Mouse (Mus musculus) kidney, embryonic 16.5 days (tissue): ENCODE measurements at regions not wholly inside any gene's neighbourhood (a gene's known extent, or its start where the extent isn't known, plus 50 kb on each side); places are given as distances from the start of the nearest gene placed in this dataset.

Experiments
- ATAC-seq: fragments of 200-750 bp; cut with Nextera tagmentation; 2 replicates; pipeline ENCODE4 v1.8.0; 2017; ENCODE audit warnings: moderate TSS enrichment; ENCODE audit not compliant: low FRiP score, low TSS enrichment
- H3K27ac ChIP-seq: fragments of 300-500 bp; sonication (generic); 2 replicates; pipeline ENCODE4 v1.5.1; 2014; ENCODE audit warnings: low read length
- H3K27me3 ChIP-seq: fragments of 300-500 bp; sonication (generic); 2 replicates; pipeline ENCODE4 v1.6.1; 2014; ENCODE audit warnings: low read length, control low read depth, mixed read lengths; ENCODE audit not compliant: insufficient read depth
- H3K36me3 ChIP-seq: fragments of 300-500 bp; sonication (generic); 2 replicates; pipeline ENCODE4 v1.6.1; 2014; ENCODE audit warnings: low read length, control low read depth, mixed read lengths; ENCODE audit not compliant: insufficient read depth
- H3K4me1 ChIP-seq: fragments of 300-500 bp; sonication (generic); 2 replicates; pipeline ENCODE4 v1.6.1; 2014; ENCODE audit warnings: low read length, control low read depth, mixed read lengths; ENCODE audit not compliant: insufficient read depth
- H3K4me2 ChIP-seq: fragments of 300-500 bp; sonication (generic); replicated peaks from 2 replicates; pipeline ENCODE4 v1.6.1; 2014; ENCODE audit warnings: low read depth, low read length
- H3K4me3 ChIP-seq: fragments of 300-500 bp; sonication (generic); 2 replicates; pipeline ENCODE4 v1.5.1; 2014; ENCODE audit warnings: mild to moderate bottlenecking, low read length
- H3K9ac ChIP-seq: fragments of 300-500 bp; sonication (generic); replicated peaks from 2 replicates; pipeline ENCODE4 v1.6.1; 2014; ENCODE audit warnings: low read length
- H3K9me3 ChIP-seq: fragments of 300-500 bp; sonication (generic); 2 replicates; pipeline ENCODE4 v1.6.1; 2016; ENCODE audit warnings: low read length, control low read depth
- WGBS: fragments of 180-500 bp; shearing (Covaris S2); extraction: QIAGEN DNeasy Blood & Tissue Kit; methylation state at CpG from one replicate; pipeline ENCODE4 v1.1.7; 2014; 5-methylcytosine and 5-hydroxymethylcytosine counted together

- Histone ChIP-seq H3K9me3 (peaks cover 5% of the 10 kb centered on the region), H3K9ac (no peak overlapping the region), H3K4me1 (no peaks in the 10 kb centered on the region), H3K4me3 (no peak overlapping the region), H3K27me3 (no peaks in the 10 kb centered on the region), H3K36me3 (no peaks in the 10 kb centered on the region), H3K27ac (no peak overlapping the region), H3K4me2 (no peak overlapping the region)
- ATAC-seq, result no peak; the same call in 1 of the 2 replicates
- WGBS, result 37% methylated on average over 10 of the region's 10 CpGs
Measured at GRCm38 (mm10) chr15:26953818-26954385, 58.5 kb upstream of the Fbxl7 start.

- WGBS, result 96% methylated on average over 2 of the region's 2 CpGs
- Histone ChIP-seq H3K27ac (no peak overlapping the region), H3K9me3 (no peaks in the 10 kb centered on the region), H3K36me3 (no peaks in the 10 kb centered on the region), H3K27me3 (no peaks in the 10 kb centered on the region), H3K4me3 (no peak overlapping the region), H3K4me1 (no peaks in the 10 kb centered on the region), H3K4me2 (no peak overlapping the region), H3K9ac (no peak overlapping the region)
- no peak for ATAC-seq
Measured at GRCm38 (mm10) chr15:26958980-26959379, 63.6 kb upstream of the Fbxl7 start.

GRCm38 (mm10) chr15:26968392-26969025, 73.1 kb upstream of the Fbxl7 start:
- no peak overlapping the region for H3K9ac ChIP-seq
- ATAC-seq, result no peak
- H3K4me1 ChIP-seq, result no peaks in the 10 kb centered on the region
- no peak overlapping the region for H3K4me3 ChIP-seq
- no peaks in the 10 kb centered on the region for H3K36me3 ChIP-seq
- 83% methylated on average over 5 of the region's 5 CpGs for WGBS
- H3K27me3 ChIP-seq, result no peaks in the 10 kb centered on the region
- H3K27ac ChIP-seq, result no peak overlapping the region
- no peaks in the 10 kb centered on the region for H3K9me3 ChIP-seq
- no peak overlapping the region for H3K4me2 ChIP-seq

GRCm38 (mm10) chr15:26970770-26971169, 75.4 kb upstream of the Fbxl7 start:
- H3K9me3 ChIP-seq, result no peaks in the 10 kb centered on the region
- no peak overlapping the region for H3K27ac ChIP-seq
- H3K27me3 ChIP-seq, result no peaks in the 10 kb centered on the region

GRCm38 (mm10) chr15:26993054-26993453, 97.7 kb upstream of the Fbxl7 start:
- Histone ChIP-seq H3K36me3 (no peaks in the 10 kb centered on the region), H3K27ac (no peak overlapping the region), H3K4me2 (no peak overlapping the region), H3K9me3 (no peaks in the 10 kb centered on the region), H3K4me3 (no peak overlapping the region), H3K27me3 (no peaks in the 10 kb centered on the region), H3K4me1 (no peaks in the 10 kb centered on the region), H3K9ac (no peak overlapping the region)
- 77% methylated on average over 1 of the region's 1 CpGs for WGBS
- ATAC-seq, result no peak

More at GRCm38 (mm10) chr15:26970770-26971169, 75.4 kb upstream of the Fbxl7 start:
- no peaks in the 10 kb centered on the region for H3K4me1 ChIP-seq
- WGBS, result 96% methylated on average over 1 of the region's 1 CpGs
- H3K4me2 ChIP-seq, result no peak overlapping the region
- H3K36me3 ChIP-seq, result no peaks in the 10 kb centered on the region
- H3K4me3 ChIP-seq, result no peak overlapping the region
- no peak for ATAC-seq
- no peak overlapping the region for H3K9ac ChIP-seq

- Histone ChIP-seq H3K27me3 (no peaks in the 10 kb centered on the region), H3K36me3 (no peaks in the 10 kb centered on the region), H3K4me2 (no peak overlapping the region), H3K9me3 (no peaks in the 10 kb centered on the region), H3K27ac (no peak overlapping the region), H3K9ac (no peak overlapping the region), H3K4me3 (no peak overlapping the region), H3K4me1 (no peaks in the 10 kb centered on the region)
- WGBS, result 59% methylated on average over 4 of the region's 4 CpGs
- no peak for ATAC-seq
Measured at GRCm38 (mm10) chr15:27009069-27009468, 113.7 kb upstream of the Fbxl7 start.

GRCm38 (mm10) chr15:27013906-27014658, 118.7 kb upstream of the Fbxl7 start:
- 33% methylated on average over 4 of the region's 4 CpGs for WGBS
- H3K9me3 ChIP-seq, result no peaks in the 10 kb centered on the region
- H3K4me1 ChIP-seq, result no peaks in the 10 kb centered on the region
- H3K4me3 ChIP-seq, result no peak overlapping the region
- no peaks in the 10 kb centered on the region for H3K27me3 ChIP-seq
- no peak for ATAC-seq
- no peak overlapping the region for H3K4me2 ChIP-seq
- H3K27ac ChIP-seq, result no peak overlapping the region
- no peaks in the 10 kb centered on the region for H3K36me3 ChIP-seq
- no peak overlapping the region for H3K9ac ChIP-seq

GRCm38 (mm10) chr15:27014659-27014974, 119.2 kb upstream of the Fbxl7 start:
- Histone ChIP-seq H3K36me3 (no peaks in the 10 kb centered on the region), H3K9ac (no peak overlapping the region), H3K9me3 (no peaks in the 10 kb centered on the region), H3K27me3 (no peaks in the 10 kb centered on the region), H3K4me2 (no peak overlapping the region), H3K27ac (no peak overlapping the region), H3K4me3 (no peak overlapping the region), H3K4me1 (no peaks in the 10 kb centered on the region)
- ATAC-seq, result no peak
- 14% methylated on average over 1 of the region's 1 CpGs for WGBS

- H3K9me3 ChIP-seq, result no peaks in the 10 kb centered on the region
- H3K27ac ChIP-seq, result no peak overlapping the region
- ATAC-seq, result no peak
- H3K4me1 ChIP-seq, result no peaks in the 10 kb centered on the region
- no peaks in the 10 kb centered on the region for H3K36me3 ChIP-seq
- no peak overlapping the region for H3K9ac ChIP-seq
- no peaks in the 10 kb centered on the region for H3K27me3 ChIP-seq
- H3K4me2 ChIP-seq, result no peak overlapping the region
- 73% methylated on average over 5 of the region's 5 CpGs for WGBS
- H3K4me3 ChIP-seq, result no peak overlapping the region
Measured at GRCm38 (mm10) chr15:27020471-27020870, 125.1 kb upstream of the Fbxl7 start.

GRCm38 (mm10) chr15:27033261-27033660, 137.9 kb upstream of the Fbxl7 start:
- H3K36me3 ChIP-seq, result no peaks in the 10 kb centered on the region
- H3K9me3 ChIP-seq, result no peaks in the 10 kb centered on the region
- no peak for ATAC-seq
- no peak overlapping the region for H3K4me3 ChIP-seq
- H3K27me3 ChIP-seq, result no peaks in the 10 kb centered on the region
- no peak overlapping the region for H3K27ac ChIP-seq
- no peak overlapping the region for H3K4me2 ChIP-seq
- WGBS, result 64% methylated on average over 2 of the region's 2 CpGs
- no peak overlapping the region for H3K9ac ChIP-seq
- H3K4me1 ChIP-seq, result no peaks in the 10 kb centered on the region
